Mouse (Mus musculus): ENCODE data around the gene Rprml. TPM values are rescaled to one million over a fixed set of nuclear protein-coding genes. Genes with fewer than 3 reads are reported as not detected.

Rprml gene
- polyA plus RNA-seq, 1 experiment from 2014 or later: not detected

- peaks cover 0 to 7% of the 10 kb centered on the region in 2 experiments; a peak in 1 of 4 replicates for H3K4me1 ChIP-seq (ENCODE audit: control insufficient read depth in 2 of 2, insufficient read depth in 2 of 2, low read length in 2 of 2)
- WGBS: 61% methylated on average over 2 of the region's 2 CpGs
- ATAC-seq (ENCODE audit: insufficient number of reproducible peaks, insufficient read depth, low FRiP score, low read depth): no peak
- no peaks in the 10 kb centered on the region for H3K27me3 ChIP-seq (ENCODE audit: control insufficient read depth, insufficient read depth, low read length)
- peak overlapping the region; percentile 80 for H3K4me2 ChIP-seq (ENCODE audit: low read length)
- no peaks in the 10 kb centered on the region for H3K9me3 ChIP-seq (ENCODE audit: control insufficient read depth, low read length)
- peaks cover 7% of the 10 kb centered on the region for H3K36me3 ChIP-seq (ENCODE audit: control insufficient read depth, insufficient read depth, low read length)
- H3K27ac ChIP-seq (replicated peaks in 1 of 2; ENCODE audit: control insufficient read depth in 1 of 2, insufficient read depth in 1 of 2, low read depth in 2 of 2, low read length in 2 of 2): peak overlapping the region; percentile 99 to 100
- H3K9ac ChIP-seq (ENCODE audit: low read length): peak overlapping the region; percentile 92
- H3K4me3 ChIP-seq (ENCODE audit: control insufficient read depth in 1 of 2, insufficient read depth in 1 of 2, low read depth in 1 of 2, low read length in 2 of 2): peak overlapping the region; percentile 84 to 95; a peak in 3 of 4 replicates
These were observed 48.9 kb downstream of the Rprml start for GRCm38 (mm10) chr11:103698226-103698625.

Other genes with a start within 250 kb of the Rprml start
- gene Plekhm1, start 236.9 kb upstream of the Rprml start, polyA plus RNA-seq (2014; fragmentation: Nextera tagmentation; extraction: Ambion mirVana): 6.3 and 6.5 TPM in 2 replicates
- gene Lrrc37a, start 145.0 kb upstream of the Rprml start, polyA plus RNA-seq (2014; fragmentation: Nextera tagmentation; extraction: Ambion mirVana): not detected in 2 replicates
- gene Gm884, start 28.4 kb upstream of the Rprml start, polyA plus RNA-seq (2014; fragmentation: Nextera tagmentation; extraction: Ambion mirVana): not detected in 2 replicates
- gene Lyzl6, start 10.7 kb upstream of the Rprml start, polyA plus RNA-seq (2014; fragmentation: Nextera tagmentation; extraction: Ambion mirVana): not detected in 2 replicates
- gene Gosr2, start 48.3 kb downstream of the Rprml start, polyA plus RNA-seq (2014; fragmentation: Nextera tagmentation; extraction: Ambion mirVana): 60.4 and 63.5 TPM in 2 replicates
- gene Wnt9b, start 100.3 kb downstream of the Rprml start, polyA plus RNA-seq (2014; fragmentation: Nextera tagmentation; extraction: Ambion mirVana): 0.45 and 0.65 TPM in 2 replicates
- not detected in 2 replicates for gene Wnt3, start 124.6 kb downstream of the Rprml start, polyA plus RNA-seq (2014; fragmentation: Nextera tagmentation; extraction: Ambion mirVana)

Data from heart, embryonic 14.5 days (tissue).